Mouse (Mus musculus) forebrain, embryonic 14.5 days (tissue): ENCODE data around the gene Edaradd. TPM values are rescaled to one million over a fixed set of nuclear protein-coding genes. Genes with fewer than 3 reads are reported as not detected.

Experiments used
- ATAC-seq: fragments of 200-750 bp; cut with Nextera tagmentation; 2 replicates; pipeline ENCODE4 v1.8.0; 2017; ENCODE audit warnings: mild to moderate bottlenecking, moderate library complexity
- DNase-seq: peaks from one replicate; pipeline ENCODE4 v3.0.0-alpha.2; 2015; ENCODE audit warnings: low spot score
- H3K27ac ChIP-seq: fragments of 300-500 bp; sonication (generic); 2 replicates; pipeline ENCODE4 v1.5.1; 2014; ENCODE audit warnings: low read depth, mild to moderate bottlenecking, control low read depth, low read length, moderate library complexity
- H3K27me3 ChIP-seq: fragments of 300-500 bp; sonication (generic); replicated peaks from 2 replicates; pipeline ENCODE4 v1.6.1; 2014; ENCODE audit warnings: low read length, control low read depth, mixed read lengths; ENCODE audit not compliant: control insufficient read depth, insufficient read depth
- H3K36me3 ChIP-seq: fragments of 300-500 bp; sonication (generic); 2 replicates; pipeline ENCODE4 v1.6.1; 2014; ENCODE audit warnings: low read length, control low read depth; ENCODE audit not compliant: control insufficient read depth, insufficient read depth
- H3K4me1 ChIP-seq: fragments of 300-500 bp; sonication (generic); 2 replicates; pipeline ENCODE4 v1.6.1; 2014; ENCODE audit warnings: antibody characterized with exemption, low read length, control low read depth; ENCODE audit not compliant: control insufficient read depth, insufficient read depth
- H3K4me2 ChIP-seq: fragments of 300-500 bp; sonication (generic); 2 replicates; pipeline ENCODE4 v1.6.1; 2014; ENCODE audit warnings: mild to moderate bottlenecking, control low read depth, low read length
- H3K4me3 ChIP-seq: fragments of 300-500 bp; sonication (generic); 2 replicates; pipeline ENCODE4 v1.5.1; 2014; ENCODE audit warnings: low read depth, low read length, control low read depth
- H3K9ac ChIP-seq: fragments of 300-500 bp; sonication (generic); 2 replicates; pipeline ENCODE4 v1.6.1; 2014; ENCODE audit warnings: mild to moderate bottlenecking, low read length, control low read depth, moderate library complexity
- H3K9me3 ChIP-seq: fragments of 300-500 bp; sonication (generic); replicated peaks from 2 replicates; pipeline ENCODE4 v1.6.1; 2016; ENCODE audit warnings: low read length, control low read depth, mixed read lengths; ENCODE audit not compliant: control insufficient read depth
- WGBS: fragments of 180-500 bp; shearing (Covaris S2); extraction: QIAGEN DNeasy Blood & Tissue Kit; methylation state at CpG from one replicate; pipeline ENCODE4 v1.1.7; 2014; 5-methylcytosine and 5-hydroxymethylcytosine counted together
- polyA plus RNA-seq: library from polyadenylated mRNA; unstranded; fragments of >200 nt; fragmentation: Nextera tagmentation; extraction: Ambion mirVana; gene quantifications from 2 replicates; pipeline ENCODE4 v1.2.1, GENCODE M21; 2014

Edaradd gene
- polyA plus RNA-seq, 1 experiment from 2014 or later: 1.0 TPM

GRCm38 (mm10) chr13:12502665-12503237 is 17.5 kb downstream of the Edaradd start:
- WGBS: 17% methylated on average over 4 of the region's 4 CpGs
- Histone ChIP-seq H3K36me3 (no peaks in the 10 kb centered on the region), H3K4me2 (no peak overlapping the region), H3K9ac (no peak overlapping the region), H3K4me3 (no peak overlapping the region), H3K4me1 (no peaks in the 10 kb centered on the region), H3K9me3 (no peaks in the 10 kb centered on the region), H3K27me3 (no peaks in the 10 kb centered on the region), H3K27ac (peak overlapping the region; percentile 33; the same call in 1 of the 2 replicates)
- DNase-seq (no peak), ATAC-seq (no peak)

- Histone ChIP-seq H3K9me3 (no peaks in the 10 kb centered on the region), H3K36me3 (no peaks in the 10 kb centered on the region), H3K27ac (no peak overlapping the region), H3K4me3 (no peak overlapping the region), H3K9ac (no peak overlapping the region), H3K4me1 (no peaks in the 10 kb centered on the region), H3K27me3 (no peaks in the 10 kb centered on the region), H3K4me2 (no peak overlapping the region)
- WGBS: 59% methylated on average over 7 of the region's 7 CpGs
- DNase-seq (no peak), ATAC-seq (no peak)
Measured at GRCm38 (mm10) chr13:12499107-12499506, 21.1 kb downstream of the Edaradd start.

GRCm38 (mm10) chr13:12497809-12498208 is 22.4 kb downstream of the Edaradd start:
- Histone ChIP-seq H3K9ac (no peak overlapping the region), H3K4me3 (no peak overlapping the region), H3K36me3 (no peaks in the 10 kb centered on the region), H3K4me2 (no peak overlapping the region), H3K4me1 (no peaks in the 10 kb centered on the region), H3K9me3 (no peaks in the 10 kb centered on the region), H3K27ac (no peak overlapping the region), H3K27me3 (no peaks in the 10 kb centered on the region)
- 50% methylated on average over 7 of the region's 8 CpGs for WGBS
- DNase-seq: no peak
- ATAC-seq: no peak

- DNase-seq: no peak
- no peak overlapping the region for H3K27ac ChIP-seq
- H3K4me3 ChIP-seq: no peak overlapping the region
- no peak for ATAC-seq
- H3K27me3 ChIP-seq: no peaks in the 10 kb centered on the region
- H3K9me3 ChIP-seq: no peaks in the 10 kb centered on the region
- no peaks in the 10 kb centered on the region for H3K4me1 ChIP-seq
- no peak overlapping the region for H3K4me2 ChIP-seq
- no peaks in the 10 kb centered on the region for H3K36me3 ChIP-seq
- WGBS: 92% methylated on average over 9 of the region's 9 CpGs
- H3K9ac ChIP-seq: no peak overlapping the region
Measured at GRCm38 (mm10) chr13:12494750-12495149, 25.5 kb downstream of the Edaradd start.

- no peak for DNase-seq
- Histone ChIP-seq H3K27ac (no peak overlapping the region), H3K4me2 (no peak overlapping the region), H3K4me3 (no peak overlapping the region), H3K9ac (no peak overlapping the region), H3K36me3 (no peaks in the 10 kb centered on the region), H3K9me3 (no peaks in the 10 kb centered on the region), H3K4me1 (no peaks in the 10 kb centered on the region), H3K27me3 (no peaks in the 10 kb centered on the region)
- 92% methylated on average over 3 of the region's 3 CpGs for WGBS
- no peak for ATAC-seq
Measured at GRCm38 (mm10) chr13:12492515-12492914, 27.7 kb downstream of the Edaradd start.

GRCm38 (mm10) chr13:12485640-12486039 is 34.6 kb downstream of the Edaradd start:
- H3K36me3 ChIP-seq: no peaks in the 10 kb centered on the region
- 79% methylated on average over 7 of the region's 7 CpGs for WGBS
- ATAC-seq (no peak; the same call in 1 of the 2 replicates), DNase-seq (no peak)
- no peaks in the 10 kb centered on the region for H3K9me3 ChIP-seq
- H3K4me3 ChIP-seq: no peak overlapping the region
- H3K27me3 ChIP-seq: no peaks in the 10 kb centered on the region
- no peak overlapping the region for H3K9ac ChIP-seq
- H3K27ac ChIP-seq: no peak overlapping the region
- H3K4me1 ChIP-seq: no peaks in the 10 kb centered on the region
- H3K4me2 ChIP-seq: no peak overlapping the region

- H3K4me3 ChIP-seq: no peak overlapping the region
- no peaks in the 10 kb centered on the region for H3K27me3 ChIP-seq
- 72% methylated on average over 2 of the region's 2 CpGs for WGBS
- H3K36me3 ChIP-seq: no peaks in the 10 kb centered on the region
- no peak overlapping the region for H3K27ac ChIP-seq
- DNase-seq (peak; percentile 39), ATAC-seq (peak; percentile 42; the same call in 1 of the 2 replicates)
- no peaks in the 10 kb centered on the region for H3K9me3 ChIP-seq
- H3K4me2 ChIP-seq: no peak overlapping the region
- no peak overlapping the region for H3K9ac ChIP-seq
- H3K4me1 ChIP-seq: no peaks in the 10 kb centered on the region
Measured at GRCm38 (mm10) chr13:12485197-12485596, 35.0 kb downstream of the Edaradd start.

- ATAC-seq: no peak
- Histone ChIP-seq H3K36me3 (no peaks in the 10 kb centered on the region), H3K9me3 (no peaks in the 10 kb centered on the region), H3K4me3 (no peak overlapping the region), H3K9ac (no peak overlapping the region), H3K27ac (no peak overlapping the region), H3K4me2 (no peak overlapping the region), H3K4me1 (no peaks in the 10 kb centered on the region), H3K27me3 (no peaks in the 10 kb centered on the region)
- DNase-seq: no peak
- 80% methylated on average over 6 of the region's 6 CpGs for WGBS
Measured at GRCm38 (mm10) chr13:12479802-12480201, 40.4 kb downstream of the Edaradd start.

- DNase-seq (no peak), ATAC-seq (no peak)
- Histone ChIP-seq H3K36me3 (no peaks in the 10 kb centered on the region), H3K27ac (no peak overlapping the region), H3K27me3 (no peaks in the 10 kb centered on the region), H3K4me2 (no peak overlapping the region), H3K9me3 (no peaks in the 10 kb centered on the region), H3K4me3 (no peak overlapping the region), H3K4me1 (no peaks in the 10 kb centered on the region), H3K9ac (no peak overlapping the region)
- WGBS: 86% methylated on average over 15 of the region's 15 CpGs
Measured at GRCm38 (mm10) chr13:12478301-12478700, 41.9 kb downstream of the Edaradd start.
